Mouse (Mus musculus) intestine, postnatal 0 days (tissue): Measurements from ENCODE around the gene Igfbp6. TPM values are rescaled to one million over a fixed set of nuclear protein-coding genes. Genes with fewer than 3 reads are reported as not detected.

Experiments used
- ATAC-seq: fragments of 200-750 bp; cut with Nextera tagmentation; 2 replicates; pipeline ENCODE4 v1.8.0; 2017; ENCODE audit warnings: mild to moderate bottlenecking, moderate TSS enrichment, moderate library complexity
- H3K27ac ChIP-seq: fragments of 300-500 bp; sonication (generic); 2 replicates; pipeline ENCODE4 v1.5.1; 2014; ENCODE audit warnings: mild to moderate bottlenecking, low read depth, low read length, moderate library complexity
- H3K27me3 ChIP-seq: fragments of 300-500 bp; sonication (generic); replicated peaks from 2 replicates; pipeline ENCODE4 v1.6.1; 2014; ENCODE audit warnings: low read length, mixed read lengths; ENCODE audit not compliant: control insufficient read depth, insufficient read depth
- H3K36me3 ChIP-seq: fragments of 300-500 bp; sonication (generic); 2 replicates; pipeline ENCODE4 v1.6.1; 2014; ENCODE audit warnings: mild to moderate bottlenecking, moderate library complexity; ENCODE audit not compliant: control insufficient read depth, insufficient read depth
- H3K4me1 ChIP-seq: fragments of 300-500 bp; sonication (generic); replicated peaks from 2 replicates; pipeline ENCODE4 v1.6.1; 2014; ENCODE audit warnings: antibody characterized with exemption, low read length, mixed read lengths; ENCODE audit not compliant: control insufficient read depth, insufficient read depth
- H3K4me2 ChIP-seq: fragments of 300-500 bp; sonication (generic); replicated peaks from 2 replicates; pipeline ENCODE4 v1.6.1; 2014; ENCODE audit warnings: low read depth, mild to moderate bottlenecking, moderate library complexity
- H3K4me3 ChIP-seq: fragments of 300-500 bp; sonication (generic); 2 replicates; pipeline ENCODE4 v1.5.1; 2014; ENCODE audit warnings: low read depth, low read length
- H3K9ac ChIP-seq: fragments of 300-500 bp; sonication (generic); 2 replicates; pipeline ENCODE4 v1.6.1; 2014; ENCODE audit warnings: mild to moderate bottlenecking, low read depth, low read length
- H3K9me3 ChIP-seq: fragments of 300-500 bp; sonication (generic); 2 replicates; pipeline ENCODE4 v1.6.1; 2016; ENCODE audit warnings: mixed run types; ENCODE audit not compliant: control insufficient read depth
- CTCF ChIP-seq: sonication (generic); IDR thresholded peaks from 2 replicates; pipeline ENCODE4 v1.5.1; 2016; ENCODE audit warnings: low read depth, mild to moderate bottlenecking, control low read depth, antibody characterized with exemption, moderate library complexity
- WGBS: fragments of 180-500 bp; shearing (Covaris S2); extraction: QIAGEN DNeasy Blood & Tissue Kit; methylation state at CpG from one replicate; pipeline ENCODE4 v1.1.7; 2014; 5-methylcytosine and 5-hydroxymethylcytosine counted together
- polyA plus RNA-seq: library from polyadenylated mRNA; unstranded; fragments of >200 nt; fragmentation: Nextera tagmentation; extraction: Ambion mirVana; gene quantifications from 2 replicates; pipeline ENCODE4 v1.2.1, GENCODE M21; 2015

Gene Igfbp6
- polyA plus RNA-seq, 1 experiment from 2014 or later: 27.8 TPM

GRCm38 (mm10) chr15:102100161-102100981 lies 43.8 kb upstream of the Igfbp6 start, which contains the start of gene Tns2:
Tns2 (plus strand) TSS chr15:102100413.
- H3K27ac ChIP-seq: peak within 1 kb of the TSS; percentile 87
- H3K4me2 ChIP-seq: peak within 1 kb of the TSS; percentile 88
- H3K9ac ChIP-seq: peak within 1 kb of the TSS; percentile 46
- peaks cover 28% of the 10 kb centered on the region for H3K4me1 ChIP-seq
- 1% methylated on average over 79 of the region's 82 CpGs for WGBS
- peak; percentile 70 for ATAC-seq
- peak; percentile 75 for TF ChIP-seq CTCF
- H3K27me3 ChIP-seq: no peaks in the 10 kb centered on the region
- no peaks in the 10 kb centered on the region for H3K9me3 ChIP-seq
- peaks cover 30% of the 10 kb centered on the region for H3K36me3 ChIP-seq
- H3K4me3 ChIP-seq: peak within 1 kb of the TSS; percentile 57

DNA sequence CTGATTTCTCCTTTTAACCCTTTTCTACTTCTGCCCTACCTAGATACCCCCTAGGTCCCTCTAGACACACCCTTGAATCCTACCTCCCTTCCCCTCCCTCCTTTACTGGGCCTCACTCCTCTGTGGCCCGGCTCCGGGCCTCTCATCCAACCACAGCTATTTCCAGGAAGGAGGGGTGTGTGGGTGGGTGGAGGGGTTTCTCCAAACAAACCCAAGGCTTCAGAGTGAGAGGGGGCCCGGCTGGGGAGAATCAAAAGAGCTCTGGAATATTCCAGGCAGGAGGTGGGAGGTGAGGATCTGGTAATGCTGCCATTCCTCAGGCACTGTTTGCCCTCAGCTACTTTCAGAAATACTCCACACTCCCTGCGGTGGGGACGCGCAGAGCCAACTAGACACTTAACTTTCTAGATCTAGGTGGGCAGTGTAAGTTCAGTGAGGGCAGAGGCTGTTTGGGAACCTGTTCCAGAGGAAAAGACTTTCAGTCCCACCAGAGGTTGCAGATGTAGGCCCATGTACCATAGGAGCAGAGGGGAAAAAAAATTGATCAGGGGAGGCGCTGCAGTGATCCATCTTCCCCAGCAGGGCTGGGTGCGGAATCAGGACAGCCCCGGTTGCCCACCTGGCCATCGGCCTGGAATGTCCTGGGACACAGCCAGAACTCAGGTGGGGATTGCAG lies 43.0 kb upstream of the Igfbp6 start:
- no peaks in the 10 kb centered on the region for H3K27me3 ChIP-seq
- peak overlapping the region; percentile 88 for H3K4me2 ChIP-seq
- peak overlapping the region; percentile 87 for H3K27ac ChIP-seq
- peaks cover 28% of the 10 kb centered on the region for H3K4me1 ChIP-seq
- H3K4me3 ChIP-seq: peak overlapping the region; percentile 57
- ATAC-seq: no peak
- H3K36me3 ChIP-seq: peaks cover 23% of the 10 kb centered on the region; the same call in 1 of the 2 replicates
- peak overlapping the region; percentile 46; the same call in 1 of the 2 replicates for H3K9ac ChIP-seq
- no peaks in the 10 kb centered on the region for H3K9me3 ChIP-seq
- WGBS: 31% methylated on average over 10 of the region's 10 CpGs
- TF ChIP-seq CTCF: peak; percentile 44

DNA sequence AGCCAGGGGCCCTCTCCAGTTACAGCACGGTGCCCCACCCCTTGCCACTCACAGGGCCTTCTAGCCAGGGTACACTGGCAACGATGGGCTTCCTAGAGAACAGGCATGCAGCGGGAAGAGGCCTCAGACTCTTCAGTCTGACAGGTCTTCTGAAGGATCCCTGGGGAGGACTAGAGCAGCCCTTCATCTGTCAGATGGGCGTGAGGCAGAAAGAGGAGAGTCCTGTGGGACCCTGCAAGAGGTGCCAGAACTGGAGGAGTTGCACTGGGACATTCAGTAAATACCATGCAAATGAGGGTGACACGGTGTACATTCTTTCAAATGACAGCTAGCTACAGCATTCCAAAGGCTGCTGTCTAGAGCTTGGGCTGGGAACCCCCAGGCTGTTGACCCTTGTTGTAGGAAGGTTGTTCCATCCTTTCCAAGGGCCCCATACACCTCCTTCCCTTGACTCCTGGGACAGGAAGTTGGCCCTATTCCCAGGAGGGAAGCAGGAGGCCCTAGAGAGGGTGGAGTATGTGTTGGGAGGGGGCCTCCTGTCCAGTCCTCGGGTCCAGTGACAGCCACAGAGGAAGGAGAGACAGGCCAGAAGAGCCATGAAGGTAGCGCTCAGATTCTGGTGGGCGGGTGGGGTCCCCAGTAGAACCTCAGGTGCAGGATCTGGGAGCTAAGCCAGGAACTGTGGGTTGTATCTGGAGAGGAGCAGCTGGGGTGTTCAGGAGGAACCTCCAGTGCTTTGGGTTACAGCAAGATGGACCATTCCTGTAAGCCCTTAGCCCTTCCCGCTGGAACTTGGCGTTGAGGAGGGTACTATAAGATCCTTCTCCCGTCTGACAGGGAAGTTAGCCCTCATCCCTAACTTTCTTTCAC lies 42.3 kb upstream of the Igfbp6 start:
- WGBS: 33% methylated on average over 11 of the region's 11 CpGs
- H3K27ac ChIP-seq: peak overlapping the region; percentile 87
- H3K4me3 ChIP-seq: peak overlapping the region; percentile 57
- peak; percentile 12 for ATAC-seq
- H3K9me3 ChIP-seq: no peaks in the 10 kb centered on the region
- H3K27me3 ChIP-seq: no peaks in the 10 kb centered on the region
- peak overlapping the region; percentile 50; the same call in 1 of the 2 replicates for H3K9ac ChIP-seq
- H3K4me1 ChIP-seq: peaks cover 30% of the 10 kb centered on the region
- peaks cover 20% of the 10 kb centered on the region; the same call in 1 of the 2 replicates for H3K36me3 ChIP-seq
- peak overlapping the region; percentile 88 for H3K4me2 ChIP-seq
- TF ChIP-seq CTCF: peak; percentile 1

- Histone ChIP-seq H3K9ac (peak overlapping the region; percentile 50), H3K36me3 (peaks cover 15% of the 10 kb centered on the region; the same call in 1 of the 2 replicates), H3K4me1 (peaks cover 30% of the 10 kb centered on the region), H3K27ac (peak overlapping the region; percentile 87), H3K4me2 (peak overlapping the region; percentile 88), H3K27me3 (no peaks in the 10 kb centered on the region), H3K4me3 (peak overlapping the region; percentile 57), H3K9me3 (no peaks in the 10 kb centered on the region)
- TF ChIP-seq CTCF: no peak
- 21% methylated on average over 6 of the region's 6 CpGs for WGBS
- no peak for ATAC-seq
Observed at GRCm38 (mm10) chr15:102102548-102103121, 41.5 kb upstream of the Igfbp6 start.

- no peak for ATAC-seq
- Histone ChIP-seq H3K27ac (peak overlapping the region; percentile 87), H3K36me3 (peaks cover 12% of the 10 kb centered on the region; the same call in 1 of the 2 replicates), H3K27me3 (no peaks in the 10 kb centered on the region), H3K9me3 (no peaks in the 10 kb centered on the region), H3K4me3 (peak overlapping the region; percentile 57), H3K9ac (peak overlapping the region; percentile 50), H3K4me2 (peak overlapping the region; percentile 88), H3K4me1 (peaks cover 31% of the 10 kb centered on the region)
- TF ChIP-seq CTCF: no peak
- WGBS: 30% methylated on average over 14 of the region's 14 CpGs
Observed at GRCm38 (mm10) chr15:102103371-102103946, 40.7 kb upstream of the Igfbp6 start.
